Mouse (Mus musculus): Measurements from ENCODE around the gene Gm17067. TPM values are rescaled to one million over a fixed set of nuclear protein-coding genes. Genes with fewer than 3 reads are reported as not detected.
A peak's percentile ranks its signal among the peaks of the same experiment; 100 is the strongest.
"Not testable (repeated sequence)": the region's sequence is repeated elsewhere in the genome, so short reads cannot be mapped to it uniquely, and the experiment has no call there.

The Gm17067 gene
- total RNA-seq (2014; rRNA removed) (not detected in 2 replicates), polyA plus RNA-seq (2012; rRNA removed) (not detected in 2 replicates)

- H3K4me3 ChIP-seq (ENCODE audit: insufficient read depth, low read depth, low read length): not testable (repeated sequence)
- WGBS: 88% methylated on average over 4 of the region's 4 CpGs
Observed at GRCm38 (mm10) chr7:42726917-42727316, at the start of gene Gm17067. Gene Gm17067 (minus strand): TSS chr7:42727017.

GRCm38 (mm10) chr7:42749836-42750235 is 23.0 kb upstream of the Gm17067 start:
- DNase-seq (ENCODE audit: extremely low read depth, low read depth, low spot score): no peak
- no peaks in the 10 kb centered on the region for H3K36me3 ChIP-seq (ENCODE audit: control insufficient read depth, insufficient read depth, low read length)
- no peak for TF ChIP-seq CTCF (IDR thresholded peaks at IDR 0.05; ENCODE audit: low read depth, low read length)
- H3K4me1 ChIP-seq (ENCODE audit: control insufficient read depth, insufficient read depth, low read length): no peaks in the 10 kb centered on the region
- no peak overlapping the region for H3K27ac ChIP-seq (replicated peaks; ENCODE audit: insufficient read depth, low read depth, low read length)
- H3K9ac ChIP-seq (ENCODE audit: low read depth, low read length): no peak overlapping the region
- H3K4me3 ChIP-seq (ENCODE audit: insufficient read depth, low read depth, low read length): no peak overlapping the region
- H3K79me2 ChIP-seq (ENCODE audit: control insufficient read depth, insufficient read depth, low read length): no peaks in the 10 kb centered on the region
- WGBS: 53% methylated on average over 20 of the region's 20 CpGs
- no peaks in the 10 kb centered on the region for H3K27me3 ChIP-seq (ENCODE audit: control insufficient read depth, insufficient read depth, low read length)

More at GRCm38 (mm10) chr7:42726917-42727316, at the start of gene Gm17067:
- not testable (repeated sequence) for H3K79me2 ChIP-seq (ENCODE audit: control insufficient read depth, insufficient read depth, low read length); H3K9ac ChIP-seq (ENCODE audit: low read depth, low read length); DNase-seq (ENCODE audit: extremely low read depth, low read depth, low spot score); H3K27me3 ChIP-seq (ENCODE audit: control insufficient read depth, insufficient read depth, low read length); H3K36me3 ChIP-seq (ENCODE audit: control insufficient read depth, insufficient read depth, low read length); H3K4me1 ChIP-seq (ENCODE audit: control insufficient read depth, insufficient read depth, low read length); H3K27ac ChIP-seq (replicated peaks; ENCODE audit: insufficient read depth, low read depth, low read length)

GRCm38 (mm10) chr7:42738536-42739210 is 11.9 kb upstream of the Gm17067 start:
- Histone ChIP-seq H3K79me2 (ENCODE audit: control insufficient read depth, insufficient read depth, low read length) (no peaks in the 10 kb centered on the region), H3K27ac (replicated peaks; ENCODE audit: insufficient read depth, low read depth, low read length) (no peak overlapping the region), H3K27me3 (ENCODE audit: control insufficient read depth, insufficient read depth, low read length) (no peaks in the 10 kb centered on the region), H3K4me1 (ENCODE audit: control insufficient read depth, insufficient read depth, low read length) (no peaks in the 10 kb centered on the region), H3K36me3 (ENCODE audit: control insufficient read depth, insufficient read depth, low read length) (no peaks in the 10 kb centered on the region), H3K4me3 (ENCODE audit: insufficient read depth, low read depth, low read length) (no peak overlapping the region), H3K9ac (ENCODE audit: low read depth, low read length) (no peak overlapping the region)
- DNase-seq (ENCODE audit: extremely low read depth, low read depth, low spot score): no peak
- WGBS: 85% methylated on average over 10 of the region's 10 CpGs
- TF ChIP-seq POLR2A (IDR thresholded peaks at IDR 0.05; ENCODE audit: extremely low read depth, insufficient read depth, low read length) (no peak), CTCF (IDR thresholded peaks at IDR 0.05; ENCODE audit: low read depth, low read length) (no peak)

GRCm38 (mm10) chr7:42693251-42693650 is 33.6 kb downstream of the Gm17067 start:
- H3K79me2 ChIP-seq (ENCODE audit: control insufficient read depth, insufficient read depth, low read length); H3K4me1 ChIP-seq (ENCODE audit: control insufficient read depth, insufficient read depth, low read length); H3K27me3 ChIP-seq (ENCODE audit: control insufficient read depth, insufficient read depth, low read length); H3K36me3 ChIP-seq (ENCODE audit: control insufficient read depth, insufficient read depth, low read length): not testable (repeated sequence)
- peak; percentile 40 for DNase-seq (ENCODE audit: extremely low read depth, low read depth, low spot score)
- whole genome bisulfite sequencing: 3% methylated on average over 4 of the region's 4 CpGs
- H3K4me3 ChIP-seq (ENCODE audit: insufficient read depth, low read depth, low read length): peak overlapping the region; percentile 60
- peak overlapping the region; percentile 77 for H3K9ac ChIP-seq (ENCODE audit: low read depth, low read length)
- 0 out of 2 replicates have a peak overlapping the region, but pooled peaks have one; percentile 26 for H3K27ac ChIP-seq (replicated peaks; ENCODE audit: insufficient read depth, low read depth, low read length)

- H3K27me3 ChIP-seq (ENCODE audit: control insufficient read depth, insufficient read depth, low read length); H3K79me2 ChIP-seq (ENCODE audit: control insufficient read depth, insufficient read depth, low read length); H3K4me1 ChIP-seq (ENCODE audit: control insufficient read depth, insufficient read depth, low read length); H3K36me3 ChIP-seq (ENCODE audit: control insufficient read depth, insufficient read depth, low read length): not testable (repeated sequence)
- peak within 1 kb of the TSS; percentile 77 for H3K9ac ChIP-seq (ENCODE audit: low read depth, low read length)
- H3K27ac ChIP-seq (replicated peaks; ENCODE audit: insufficient read depth, low read depth, low read length): peak within 1 kb of the TSS; percentile 87
- peak within 1 kb of the TSS; percentile 60 for H3K4me3 ChIP-seq (ENCODE audit: insufficient read depth, low read depth, low read length)
- DNase-seq (ENCODE audit: extremely low read depth, low read depth, low spot score): peak; percentile 93
- WGBS: under 1% methylated on average over 23 of the region's 23 CpGs
Observed at GRCm38 (mm10) chr7:42692362-42693158, 34.3 kb downstream of the Gm17067 start, which contains the start of gene Zfp975. Gene Zfp975 (minus strand): TSS chr7:42692742.

GRCm38 (mm10) chr7:42680081-42680480 is 46.7 kb downstream of the Gm17067 start:
- not testable (repeated sequence) for H3K27ac ChIP-seq (replicated peaks; ENCODE audit: insufficient read depth, low read depth, low read length); H3K4me3 ChIP-seq (ENCODE audit: insufficient read depth, low read depth, low read length); H3K9ac ChIP-seq (ENCODE audit: low read depth, low read length); DNase-seq (ENCODE audit: extremely low read depth, low read depth, low spot score); H3K4me1 ChIP-seq (ENCODE audit: control insufficient read depth, insufficient read depth, low read length); H3K27me3 ChIP-seq (ENCODE audit: control insufficient read depth, insufficient read depth, low read length); H3K36me3 ChIP-seq (ENCODE audit: control insufficient read depth, insufficient read depth, low read length); H3K79me2 ChIP-seq (ENCODE audit: control insufficient read depth, insufficient read depth, low read length)
- 96% methylated on average over 6 of the region's 6 CpGs for WGBS

- not testable (repeated sequence) for DNase-seq (ENCODE audit: extremely low read depth, low read depth, low spot score); H3K79me2 ChIP-seq (ENCODE audit: control insufficient read depth, insufficient read depth, low read length); H3K4me1 ChIP-seq (ENCODE audit: control insufficient read depth, insufficient read depth, low read length); H3K27me3 ChIP-seq (ENCODE audit: control insufficient read depth, insufficient read depth, low read length); H3K9ac ChIP-seq (ENCODE audit: low read depth, low read length); H3K36me3 ChIP-seq (ENCODE audit: control insufficient read depth, insufficient read depth, low read length); H3K27ac ChIP-seq (replicated peaks; ENCODE audit: insufficient read depth, low read depth, low read length); H3K4me3 ChIP-seq (ENCODE audit: insufficient read depth, low read depth, low read length)
Observed at GRCm38 (mm10) chr7:42679646-42680045, 47.2 kb downstream of the Gm17067 start.

- not testable (repeated sequence) for H3K9ac ChIP-seq (ENCODE audit: low read depth, low read length); H3K27ac ChIP-seq (replicated peaks; ENCODE audit: insufficient read depth, low read depth, low read length); H3K27me3 ChIP-seq (ENCODE audit: control insufficient read depth, insufficient read depth, low read length); H3K36me3 ChIP-seq (ENCODE audit: control insufficient read depth, insufficient read depth, low read length); DNase-seq (ENCODE audit: extremely low read depth, low read depth, low spot score); H3K4me1 ChIP-seq (ENCODE audit: control insufficient read depth, insufficient read depth, low read length); H3K4me3 ChIP-seq (ENCODE audit: insufficient read depth, low read depth, low read length); H3K79me2 ChIP-seq (ENCODE audit: control insufficient read depth, insufficient read depth, low read length)
- 72% methylated on average over 5 of the region's 5 CpGs for WGBS
Observed at GRCm38 (mm10) chr7:42660140-42660539, 66.7 kb downstream of the Gm17067 start.

All from liver, adult 2 months (tissue).